Mouse (Mus musculus) myocyte (in vitro differentiated cells): ENCODE data around the gene Pbx1.

Experiments
- CEBPB ChIP-seq: IDR thresholded peaks from 2 replicates; pipeline ENCODE4 v1.6.1; 2011; ENCODE audit warnings: mild to moderate bottlenecking, moderate library complexity; ENCODE audit not compliant: poor library complexity, insufficient read depth, severe bottlenecking
- MYOD1 ChIP-seq, 3 experiments: IDR thresholded peaks; one replicate each; pipeline ENCODE4 v1.6.1; 2011; ENCODE audit warnings: control low read depth in 2 of 3, low read depth in 2 of 3, mild to moderate bottlenecking in 2 of 3, moderate library complexity in 1 of 3; ENCODE audit not compliant: insufficient read length in 2 of 3, control insufficient read depth in 1 of 3
- POLR2A ChIP-seq: IDR thresholded peaks from one replicate; pipeline ENCODE4 v1.6.1; 2011; ENCODE audit warnings: low read depth, mild to moderate bottlenecking, control low read depth, moderate library complexity; ENCODE audit not compliant: insufficient read length
- POLR2AphosphoS2 ChIP-seq: IDR thresholded peaks from one replicate; pipeline ENCODE4 v1.6.1; 2011; ENCODE audit warnings: low read depth, control low read depth; ENCODE audit not compliant: insufficient read length
- TCF12 ChIP-seq: IDR thresholded peaks from one replicate; pipeline ENCODE4 v1.6.1; 2011; ENCODE audit warnings: mild to moderate bottlenecking, control low read depth; ENCODE audit not compliant: poor library complexity, insufficient read depth, severe bottlenecking
- USF1 ChIP-seq: IDR thresholded peaks from one replicate; pipeline ENCODE4 v1.6.1; 2011; ENCODE audit warnings: low read depth, mild to moderate bottlenecking, control low read depth, moderate library complexity

DNA sequence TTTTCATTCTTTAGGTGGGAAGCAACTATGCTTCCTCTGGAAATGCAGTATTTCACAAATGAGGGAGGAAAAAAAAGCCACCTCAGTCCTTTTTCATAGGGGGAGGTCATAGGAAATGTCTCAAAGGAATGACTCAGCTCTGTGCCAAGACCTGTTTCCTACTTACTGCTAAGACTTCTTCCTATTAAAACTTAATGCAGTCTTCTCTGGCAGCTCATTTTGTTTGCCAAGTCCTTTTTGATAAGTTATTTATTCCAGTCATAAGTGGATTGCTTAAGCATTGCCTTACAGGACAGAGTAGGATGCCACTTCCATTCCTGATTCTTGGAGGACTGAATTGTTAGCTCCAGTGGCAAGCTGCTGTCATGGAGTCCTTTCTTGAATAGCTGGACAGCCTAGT lies 41.3 kb downstream of the Pbx1 start:
- TF ChIP-seq POLR2A (no peak), USF1 (no peak), POLR2AphosphoS2 (no peak), MYOD1 (IDR thresholded peaks at IDR 0.05; ENCODE audit: control insufficient read depth in 1 of 3, insufficient read length in 2 of 3, low read depth in 2 of 3) (no peak), CEBPB (no peak), TCF12 (no peak)
